Mouse (Mus musculus) midbrain, embryonic 11.5 days (tissue): ENCODE measurements around the gene Nfatc4. TPM values are rescaled to one million over a fixed set of nuclear protein-coding genes. Genes with fewer than 3 reads are reported as not detected.

Experiments
- polyA plus RNA-seq: library from polyadenylated mRNA; unstranded; fragments of >200 nt; fragmentation: Nextera tagmentation; extraction: Ambion mirVana; gene quantifications from 2 replicates; pipeline ENCODE4 v1.2.1, GENCODE M21; 2014

The Nfatc4 gene
- polyA plus RNA-seq, 1 experiment from 2014 or later = 11.5 TPM

Other genes with a start within 250 kb of the Nfatc4 start
- not detected in 2 replicates for gene Fitm1, start 247.5 kb upstream of the Nfatc4 start, polyA plus RNA-seq
- gene Psme1, start 245.0 kb upstream of the Nfatc4 start, polyA plus RNA-seq = 111 and 114 TPM in 2 replicates
- gene Emc9, start 237.8 kb upstream of the Nfatc4 start, polyA plus RNA-seq = 8.1 and 8.4 TPM in 2 replicates
- 189 and 202 TPM in 2 replicates for gene Psme2, start 232.0 kb upstream of the Nfatc4 start, polyA plus RNA-seq
- gene Rnf31, start 231.4 kb upstream of the Nfatc4 start, polyA plus RNA-seq = 8.2 and 9.8 TPM in 2 replicates
- 5.8 and 6.3 TPM in 2 replicates for gene Irf9, start 219.6 kb upstream of the Nfatc4 start, polyA plus RNA-seq
- gene Rec8, start 205.1 kb upstream of the Nfatc4 start, polyA plus RNA-seq = 2.6 and 3.5 TPM in 2 replicates
- gene Ipo4, start 187.2 kb upstream of the Nfatc4 start, polyA plus RNA-seq = 69.3 and 80.6 TPM in 2 replicates
- gene Gm49378, start 185.2 kb upstream of the Nfatc4 start, polyA plus RNA-seq = 1.8 and 2.6 TPM in 2 replicates
- gene Tm9sf1, start 179.3 kb upstream of the Nfatc4 start, polyA plus RNA-seq = 56.6 and 58.1 TPM in 2 replicates
- 0.87 and 1.1 TPM in 2 replicates for gene Tssk4, start 173.0 kb upstream of the Nfatc4 start, polyA plus RNA-seq
- gene Mdp1, start 162.6 kb upstream of the Nfatc4 start, polyA plus RNA-seq = 61.9 and 66.2 TPM in 2 replicates
- gene Gmpr2, start 151.2 kb upstream of the Nfatc4 start, polyA plus RNA-seq = 55.4 and 61.8 TPM in 2 replicates
- 595 and 615 TPM in 2 replicates for gene Nedd8, start 151.0 kb upstream of the Nfatc4 start, polyA plus RNA-seq
- gene Tinf2, start 141.3 kb upstream of the Nfatc4 start, polyA plus RNA-seq = 62.6 and 64.4 TPM in 2 replicates
- 0.27 and 0.59 TPM in 2 replicates for gene Tgm1, start 109.2 kb upstream of the Nfatc4 start, polyA plus RNA-seq
- gene Rabggta, start 100.9 kb upstream of the Nfatc4 start, polyA plus RNA-seq = 22.0 TPM in 2 replicates
- 69.5 and 70.5 TPM in 2 replicates for gene Dhrs1, start 77.5 kb upstream of the Nfatc4 start, polyA plus RNA-seq
- gene Nop9, start 77.5 kb upstream of the Nfatc4 start, polyA plus RNA-seq = 46.2 and 47.4 TPM in 2 replicates
- 0.18 and 0.22 TPM in 2 replicates for gene Cideb, start 64.7 kb upstream of the Nfatc4 start, polyA plus RNA-seq
- gene Ltb4r2, start 61.7 kb upstream of the Nfatc4 start, polyA plus RNA-seq = 0.12 and 0.40 TPM in 2 replicates
- gene Ltb4r1, start 57.2 kb upstream of the Nfatc4 start, polyA plus RNA-seq = not detected in 2 replicates
- 4.9 and 5.8 TPM in 2 replicates for gene Adcy4, start 39.0 kb upstream of the Nfatc4 start, polyA plus RNA-seq
- 4.0 and 4.5 TPM in 2 replicates for gene Ripk3, start 34.3 kb upstream of the Nfatc4 start, polyA plus RNA-seq
- gene Nynrin, start 30.9 kb downstream of the Nfatc4 start, polyA plus RNA-seq = 10.7 and 12.0 TPM in 2 replicates
- 0.03 and 0.23 TPM in 2 replicates for gene Cbln3, start 61.2 kb downstream of the Nfatc4 start, polyA plus RNA-seq
- gene Khnyn, start 61.8 kb downstream of the Nfatc4 start, polyA plus RNA-seq = 8.5 and 8.7 TPM in 2 replicates
- gene Sdr39u1, start 77.1 kb downstream of the Nfatc4 start, polyA plus RNA-seq = 25.0 and 27.8 TPM in 2 replicates
- not detected in 2 replicates for gene Cma1, start 121.5 kb downstream of the Nfatc4 start, polyA plus RNA-seq
- not detected in 2 replicates for gene Cma2, start 127.8 kb downstream of the Nfatc4 start, polyA plus RNA-seq
- gene Mcpt1, start 194.8 kb downstream of the Nfatc4 start, polyA plus RNA-seq = not detected in 2 replicates
- not detected in 2 replicates for gene Mcpt9, start 207.4 kb downstream of the Nfatc4 start, polyA plus RNA-seq
- not detected in 2 replicates for gene Mcpt2, start 218.9 kb downstream of the Nfatc4 start, polyA plus RNA-seq
- gene Mcpt4, start 239.2 kb downstream of the Nfatc4 start, polyA plus RNA-seq = not detected in 2 replicates